Mouse (Mus musculus) gastrocnemius, adult 8-10 months (tissue): ENCODE data around the gene Cfap36. TPM values are rescaled to one million over a fixed set of nuclear protein-coding genes. Genes with fewer than 3 reads are reported as not detected.
A peak's percentile ranks its signal among the peaks of the same experiment; 100 is the strongest.

Source experiments
- DNase-seq, 2 experiments: peaks; one replicate each; pipeline ENCODE4 v3.0.0; 2022; ENCODE audit warnings: low spot score in 2 of 2
- total RNA-seq, 4 experiments: library from RNA; stranded (reverse); gene quantifications; 2 replicates each; pipeline ENCODE4 v1.2.4; 2022

Gene Cfap36
- 10 to 100 TPM in 2 of 4 experiments, 1 to 10 TPM in 2; 8.5 to 12.6 (median 9.7) TPM for total RNA-seq

GRCm38 (mm10) chr11:29246883-29247650 is at the start of gene Cfap36:
Cfap36 (minus strand) TSS chr11:29247409.
- DNase-seq = peak; percentile 85 to 89

- no peak for DNase-seq
Observed at GRCm38 (mm10) chr11:29287305-29287704, 40.1 kb upstream of the Cfap36 start.

DNA sequence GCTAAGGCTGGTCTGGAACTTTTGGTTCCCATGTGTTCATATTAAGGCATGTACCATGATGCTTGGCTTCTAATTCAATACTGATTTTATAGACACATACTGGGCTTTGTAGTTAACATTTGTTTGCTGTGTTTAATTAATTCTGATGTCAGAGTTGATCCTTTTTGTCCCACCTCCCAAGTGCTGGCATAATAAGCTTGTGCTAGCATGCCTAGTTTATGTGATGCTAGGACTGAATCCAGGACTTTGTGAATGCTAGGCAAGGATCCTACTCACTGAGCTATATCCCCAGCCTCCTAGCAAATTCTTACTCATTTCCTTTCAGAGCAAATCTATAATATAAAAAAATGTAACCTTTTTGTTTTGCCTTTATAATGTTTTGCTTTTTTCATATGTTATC is 38.8 kb upstream of the Cfap36 start:
- DNase-seq = no peak

GRCm38 (mm10) chr11:29274758-29275157 is 27.5 kb upstream of the Cfap36 start:
- no peak for DNase-seq

- no peak for DNase-seq
Observed at GRCm38 (mm10) chr11:29267824-29268223, 20.6 kb upstream of the Cfap36 start.

DNA sequence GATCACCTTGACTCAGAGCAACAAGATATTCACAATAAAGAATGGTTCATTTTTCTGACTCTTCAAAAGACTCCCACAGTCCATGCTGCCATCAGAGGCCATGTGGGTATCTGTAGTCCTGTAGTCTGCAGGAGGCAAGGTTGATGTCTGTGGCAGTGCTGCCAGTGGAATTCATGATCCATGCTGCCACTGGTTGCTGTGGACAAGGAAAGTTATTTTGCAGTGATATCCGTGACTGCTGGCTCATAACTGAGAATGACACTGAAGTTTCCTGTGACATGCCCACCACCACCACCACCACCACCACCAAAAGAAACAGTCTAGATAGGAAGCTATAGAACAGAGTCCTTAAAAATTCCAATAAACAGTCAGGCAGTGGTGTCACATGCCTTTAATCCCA is 7.4 kb upstream of the Cfap36 start:
- no peak for DNase-seq

GRCm38 (mm10) chr11:29248386-29248785 is 1.2 kb upstream of the Cfap36 start:
- DNase-seq = no peak

GRCm38 (mm10) chr11:29247725-29248124 is 516 bp upstream of the Cfap36 start:
- no peak for DNase-seq

- no peak for DNase-seq
Observed at GRCm38 (mm10) chr11:29245988-29246387, 1.2 kb downstream of the Cfap36 start.

- no peak for DNase-seq
Observed at GRCm38 (mm10) chr11:29241961-29242360, 5.2 kb downstream of the Cfap36 start.

GRCm38 (mm10) chr11:29239353-29239752 is 7.9 kb downstream of the Cfap36 start:
- DNase-seq = no peak

DNA sequence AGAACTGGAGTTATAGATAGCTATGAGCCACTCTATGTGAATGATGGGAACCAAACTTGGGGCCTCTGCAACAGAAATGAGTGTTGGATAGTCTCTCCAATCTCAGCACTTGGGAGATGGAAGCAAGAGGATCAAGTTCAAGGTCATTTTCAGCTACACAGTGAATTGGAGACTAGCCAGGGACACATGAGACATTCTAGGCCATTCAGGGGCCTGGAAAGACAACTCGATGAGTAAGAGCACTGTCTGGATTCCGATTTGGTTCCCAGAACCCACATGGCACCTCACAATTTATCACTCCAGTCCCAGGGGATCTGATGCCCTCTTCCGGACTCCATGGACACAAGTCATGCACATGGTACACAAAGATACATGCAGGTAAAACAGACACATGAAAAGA is 8.7 kb downstream of the Cfap36 start:
- DNase-seq = no peak

DNA sequence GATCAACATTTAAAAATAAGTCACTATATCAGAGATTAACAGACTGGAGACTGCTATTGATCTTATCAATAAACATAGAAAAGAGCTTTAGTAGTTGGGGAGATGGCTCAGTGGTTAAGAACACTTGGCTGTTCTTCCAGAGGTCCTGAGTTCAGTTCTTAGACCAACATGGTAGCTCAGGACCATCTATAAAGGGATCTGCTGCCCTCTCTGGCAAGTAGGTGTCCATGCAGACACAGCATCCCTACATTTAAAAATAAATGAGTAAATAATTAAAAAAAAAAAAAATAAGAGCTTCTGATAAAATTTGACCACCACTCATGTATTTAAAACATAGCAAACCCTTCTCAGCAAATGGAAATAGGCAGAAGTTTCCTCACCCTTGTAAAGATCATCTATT is 9.2 kb downstream of the Cfap36 start:
- DNase-seq = no peak

DNA sequence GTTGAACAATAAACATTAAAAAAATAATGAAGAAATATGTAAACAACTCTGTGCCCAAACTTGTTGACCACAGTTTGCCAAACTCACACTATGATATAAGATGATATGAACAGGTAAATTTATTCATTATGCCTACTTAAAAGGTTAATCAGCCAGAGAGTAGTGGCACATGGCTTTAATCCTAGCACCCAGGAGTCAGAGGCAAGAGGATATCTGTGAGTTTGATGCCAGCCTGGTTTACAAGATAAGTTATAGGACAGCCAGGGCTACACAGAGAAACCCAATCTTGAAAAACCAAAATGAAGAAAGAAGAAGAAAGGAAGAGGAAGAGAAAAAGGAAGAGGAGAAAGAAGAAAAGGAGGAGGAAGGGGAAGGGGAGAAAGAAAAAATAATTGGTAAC is 9.8 kb downstream of the Cfap36 start:
- DNase-seq = no peak

- no peak for DNase-seq
Observed at GRCm38 (mm10) chr11:29233569-29233968, 13.6 kb downstream of the Cfap36 start.

DNA sequence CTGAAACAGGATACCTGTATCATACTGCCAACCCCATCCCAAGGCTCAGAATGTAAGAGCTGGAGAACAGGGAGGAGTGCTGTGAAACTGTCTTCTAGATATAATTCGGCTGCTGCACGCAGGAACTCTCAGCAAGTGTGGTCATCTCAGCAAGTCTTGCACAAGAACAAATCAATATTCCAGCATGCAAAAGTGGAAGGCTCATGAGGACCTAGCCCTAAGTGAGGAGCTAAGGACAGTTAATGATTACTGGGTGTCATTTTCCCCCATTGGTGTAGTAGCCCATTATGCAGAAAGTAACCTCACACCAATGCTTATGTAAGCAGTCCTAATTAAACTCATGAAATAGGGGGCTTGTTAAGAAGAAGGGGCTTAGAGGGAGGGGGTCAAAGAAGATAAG is 18.3 kb downstream of the Cfap36 start:
- DNase-seq = no peak

GRCm38 (mm10) chr11:29224754-29225153 is 22.5 kb downstream of the Cfap36 start:
- DNase-seq = no peak

DNA sequence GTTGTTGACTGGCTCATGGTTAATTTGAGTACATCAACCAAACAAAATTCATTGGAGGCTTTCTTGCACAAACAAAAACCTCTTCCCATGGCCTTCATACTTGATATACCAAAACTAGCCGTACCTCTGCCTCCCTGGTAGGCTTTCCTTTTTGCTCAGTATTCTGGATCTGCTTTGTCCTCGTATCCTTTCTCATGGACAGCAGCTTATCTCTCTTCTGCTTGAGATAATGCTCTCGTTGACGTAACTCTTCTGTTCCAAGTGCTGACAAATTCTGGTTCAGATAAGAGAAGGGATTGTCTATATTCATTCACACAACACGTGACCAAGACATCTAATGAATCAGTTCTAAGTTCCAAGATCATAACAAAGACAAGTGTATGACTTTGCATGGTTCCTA is 24.9 kb downstream of the Cfap36 start:
- no peak for DNase-seq

GRCm38 (mm10) chr11:29219055-29219454 is 28.2 kb downstream of the Cfap36 start:
- DNase-seq = no peak

- DNase-seq = no peak
Observed at GRCm38 (mm10) chr11:29216196-29216595, 31.0 kb downstream of the Cfap36 start.

DNA sequence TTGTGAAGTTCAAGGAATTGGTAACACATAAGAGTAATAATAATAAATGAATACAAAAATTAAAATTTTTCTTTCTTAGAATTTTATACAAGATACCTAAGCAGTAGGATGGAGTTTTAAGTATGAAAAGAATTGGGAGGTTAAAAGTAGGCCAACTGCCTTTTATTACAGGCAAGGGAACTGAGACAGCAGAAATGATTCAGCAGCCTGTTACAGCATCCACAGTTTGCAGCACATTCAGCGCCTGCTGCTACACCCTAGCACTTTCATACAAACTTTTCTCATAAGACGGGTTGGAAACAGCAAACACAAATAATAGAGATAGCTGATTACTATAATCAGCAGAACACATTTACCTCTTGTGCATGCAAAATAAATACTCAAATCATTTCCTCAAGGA is 37.4 kb downstream of the Cfap36 start:
- DNase-seq = no peak

- no peak for DNase-seq
Observed at GRCm38 (mm10) chr11:29203653-29204052, 43.6 kb downstream of the Cfap36 start.

DNA sequence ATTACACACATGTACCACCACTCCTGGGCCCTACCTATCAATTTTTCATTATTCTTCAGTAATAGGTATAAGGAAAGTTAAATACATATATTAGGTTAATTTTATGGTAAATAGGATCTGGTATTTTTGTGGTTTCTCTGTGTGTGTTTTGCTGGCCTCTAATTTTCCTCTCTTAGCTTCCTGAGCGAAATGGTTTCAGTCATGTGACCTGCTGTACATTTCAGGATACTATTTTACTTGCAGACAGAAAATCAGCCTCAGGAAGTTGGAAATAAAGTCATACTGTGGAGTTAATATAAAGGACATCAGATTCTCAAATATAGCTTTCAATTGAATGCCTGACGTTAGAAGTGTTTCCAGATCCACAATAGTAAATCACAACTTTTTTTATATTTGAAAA is 58.2 kb downstream of the Cfap36 start:
- no peak for DNase-seq

DNA sequence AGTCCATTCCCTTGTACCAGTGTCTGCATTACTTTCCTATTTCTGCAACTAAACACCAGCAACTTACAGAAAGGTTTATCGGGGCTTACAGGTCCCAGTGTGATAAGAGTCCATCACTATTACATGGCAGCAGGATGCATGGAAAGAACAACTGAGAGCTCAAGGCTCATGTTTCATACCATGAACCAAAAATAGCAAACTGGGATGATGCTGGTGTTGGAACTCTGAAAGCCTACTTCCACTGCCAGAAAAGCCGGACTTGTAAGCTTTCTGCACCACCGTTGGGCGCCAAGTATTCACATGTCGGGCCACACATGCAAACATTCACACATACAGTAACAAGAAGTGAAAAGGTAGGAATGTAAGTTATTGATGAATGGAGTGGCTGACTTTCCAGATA is 65.5 kb downstream of the Cfap36 start:
- peak; percentile 3 to 19 for DNase-seq
